Mouse (Mus musculus) mouse trophoblast stem cell (cell line): ENCODE measurements at regions not wholly inside any gene's neighbourhood (a gene's known extent, or its start where the extent isn't known, plus 50 kb on each side); places are given as distances from the start of the nearest gene placed in this dataset.

Experiments
- in situ Hi-C, 2 experiments: fragments of 300-500 bp; cut with MseI, MboI; formaldehyde crosslinking; loops; 2 replicates in 1 of 2; 3 replicates in 1 of 2; pipeline ENCODE4 v1.15.1; 2025

- in situ Hi-C loops, result no loop called here
These were observed 167.2 kb upstream of the Dkk2 start for GRCm38 (mm10) chr3:131917734-131918534.

- in situ Hi-C loops, result no loop called here
These were observed 165.6 kb upstream of the Dkk2 start for GRCm38 (mm10) chr3:131919476-131919875.

GRCm38 (mm10) chr3:131921161-131921560 lies 163.9 kb upstream of the Dkk2 start:
- in situ Hi-C loops, result no loop called here

GRCm38 (mm10) chr3:131922733-131923132 lies 162.4 kb upstream of the Dkk2 start:
- in situ Hi-C loops, result no loop called here

GRCm38 (mm10) chr3:131940896-131941295 lies 144.2 kb upstream of the Dkk2 start:
- in situ Hi-C loops, result no loop called here

GRCm38 (mm10) chr3:131941961-131942753 lies 142.9 kb upstream of the Dkk2 start:
- in situ Hi-C loops, result no loop called here

- in situ Hi-C loops, result no loop called here
These were observed 141.7 kb upstream of the Dkk2 start for GRCm38 (mm10) chr3:131943436-131943835.

- in situ Hi-C loops, result no loop called here
These were observed 129.3 kb upstream of the Dkk2 start for GRCm38 (mm10) chr3:131955771-131956170.

- in situ Hi-C loops, result no loop called here
These were observed 124.5 kb upstream of the Dkk2 start for GRCm38 (mm10) chr3:131960636-131961035.

- in situ Hi-C loops, result no loop called here
These were observed 123.5 kb upstream of the Dkk2 start for GRCm38 (mm10) chr3:131961571-131961970.

- in situ Hi-C loops, result no loop called here
These were observed 122.2 kb upstream of the Dkk2 start for GRCm38 (mm10) chr3:131962870-131963269.

- in situ Hi-C loops, result no loop called here
These were observed 120.1 kb upstream of the Dkk2 start for GRCm38 (mm10) chr3:131964952-131965351.

GRCm38 (mm10) chr3:131965456-131966160 lies 119.5 kb upstream of the Dkk2 start:
- in situ Hi-C loops, result no loop called here

- in situ Hi-C loops, result no loop called here
These were observed 117.8 kb upstream of the Dkk2 start for GRCm38 (mm10) chr3:131967288-131967687.

GRCm38 (mm10) chr3:131970827-131971226 lies 114.3 kb upstream of the Dkk2 start:
- in situ Hi-C loops, result loop anchor here in 1 of 2 experiments (10.0 kb wide), 1 partner anchor 104 kb away; no protein-coding TSS in a partner anchor

GRCm38 (mm10) chr3:131975940-131976628 lies 109.0 kb upstream of the Dkk2 start:
- in situ Hi-C loops, result loop anchor here in 1 of 2 experiments (10.0 kb wide), 1 partner anchor 99 kb away; no protein-coding TSS in a partner anchor

GRCm38 (mm10) chr3:131983292-131983691 lies 101.8 kb upstream of the Dkk2 start:
- in situ Hi-C loops, result no loop called here

GRCm38 (mm10) chr3:131998838-131999613 lies 86.1 kb upstream of the Dkk2 start:
- in situ Hi-C loops, result no loop called here

GRCm38 (mm10) chr3:132006191-132006590 lies 78.9 kb upstream of the Dkk2 start:
- in situ Hi-C loops, result no loop called here

GRCm38 (mm10) chr3:132006912-132007311 lies 78.2 kb upstream of the Dkk2 start:
- in situ Hi-C loops, result no loop called here

- in situ Hi-C loops, result no loop called here
These were observed 77.7 kb upstream of the Dkk2 start for GRCm38 (mm10) chr3:132007356-132007755.
